Mouse (Mus musculus) olfactory bulb, adult 2 months (tissue): ENCODE results near the gene Tshz3. TPM values are rescaled to one million over a fixed set of nuclear protein-coding genes. Genes with fewer than 3 reads are reported as not detected.

Experiments
- H3K27ac ChIP-seq: fragments of 200-500 bp; 2 replicates; pipeline ENCODE4 v1.5.1; 2012; ENCODE audit warnings: low read depth, low read length; ENCODE audit not compliant: insufficient read depth
- H3K4me1 ChIP-seq: fragments of 200-500 bp; 2 replicates; pipeline ENCODE4 v1.6.1; 2012; ENCODE audit warnings: low read length; ENCODE audit not compliant: control insufficient read depth, insufficient read depth
- H3K4me3 ChIP-seq: fragments of 200-500 bp; 2 replicates; pipeline ENCODE4 v1.5.1; 2012; ENCODE audit warnings: mild to moderate bottlenecking, low read depth, low read length, moderate library complexity; ENCODE audit not compliant: insufficient read depth
- CTCF ChIP-seq: fragments of 200-500 bp; IDR thresholded peaks from 2 replicates; pipeline ENCODE4 v1.5.1; 2012; ENCODE audit warnings: low read depth, mild to moderate bottlenecking, low read length, moderate library complexity; ENCODE audit not compliant: insufficient read depth
- POLR2A ChIP-seq: fragments of 200-500 bp; IDR thresholded peaks from 2 replicates; pipeline ENCODE4 v1.6.1; 2012; ENCODE audit warnings: mild to moderate bottlenecking, low read depth, low read length, moderate library complexity; ENCODE audit not compliant: insufficient read depth
- WGBS: fragments of 180-500 bp; shearing (Covaris S2); methylation state at CpG from one replicate; pipeline ENCODE4 v1.1.7; 2018; 5-methylcytosine and 5-hydroxymethylcytosine counted together
- polyA plus RNA-seq: library from polyadenylated mRNA; stranded (reverse); fragments of >200 nt; gene quantifications from 2 replicates; pipeline ENCODE4 v1.2.4, GENCODE M21; 2012; ENCODE audit warnings: low replicate concordance; ENCODE audit not compliant: missing spikeins, insufficient read depth, insufficient read length

Tshz3 gene
- polyA plus RNA-seq, result not detected in 2 replicates

GRCm38 (mm10) chr7:36697856-36698588 is at the start of gene Tshz3:
Tshz3 (plus strand) TSS chr7:36698118.
- H3K4me1 ChIP-seq, result peaks cover 20% of the 10 kb centered on the region; the same call in 1 of the 2 replicates
- no peak within 1 kb of the TSS for H3K27ac ChIP-seq
- TF ChIP-seq POLR2A (no peak), CTCF (no peak)
- peak within 1 kb of the TSS; percentile 58 for H3K4me3 ChIP-seq
- 0% methylated on average over 47 of the region's 88 CpGs for WGBS

GRCm38 (mm10) chr7:36655931-36656330 is 42.0 kb upstream of the Tshz3 start:
- no peak for TF ChIP-seq CTCF
- no peak for TF ChIP-seq POLR2A
- Histone ChIP-seq H3K27ac (no peak overlapping the region), H3K4me3 (no peak overlapping the region), H3K4me1 (no peaks in the 10 kb centered on the region)
- WGBS, result 97% methylated on average over 4 of the region's 4 CpGs

- Histone ChIP-seq H3K4me1 (no peaks in the 10 kb centered on the region), H3K27ac (no peak overlapping the region), H3K4me3 (no peak overlapping the region)
- TF ChIP-seq POLR2A (no peak), CTCF (no peak)
Observed at GRCm38 (mm10) chr7:36656401-36656800, 41.5 kb upstream of the Tshz3 start.

- Histone ChIP-seq H3K27ac (no peak overlapping the region), H3K4me3 (no peak overlapping the region), H3K4me1 (no peaks in the 10 kb centered on the region)
- no peak for TF ChIP-seq CTCF
- TF ChIP-seq POLR2A, result no peak
- WGBS, result 73% methylated on average over 5 of the region's 5 CpGs
Observed at GRCm38 (mm10) chr7:36658331-36658730, 39.6 kb upstream of the Tshz3 start.

- Histone ChIP-seq H3K4me3 (no peak overlapping the region), H3K27ac (no peak overlapping the region), H3K4me1 (no peaks in the 10 kb centered on the region)
- TF ChIP-seq CTCF (no peak), POLR2A (no peak)
- 91% methylated on average over 7 of the region's 7 CpGs for WGBS
Observed at GRCm38 (mm10) chr7:36659265-36659664, 38.7 kb upstream of the Tshz3 start.

GRCm38 (mm10) chr7:36660654-36661053 is 37.3 kb upstream of the Tshz3 start:
- no peak for TF ChIP-seq CTCF
- TF ChIP-seq POLR2A, result no peak
- Histone ChIP-seq H3K4me1 (no peaks in the 10 kb centered on the region), H3K4me3 (no peak overlapping the region), H3K27ac (no peak overlapping the region)
- 64% methylated on average over 9 of the region's 9 CpGs for WGBS

- H3K4me3 ChIP-seq, result no peak overlapping the region
- H3K27ac ChIP-seq, result no peak overlapping the region
- no peak for TF ChIP-seq CTCF
- no peak for TF ChIP-seq POLR2A
- WGBS, result 85% methylated on average over 7 of the region's 7 CpGs
- no peaks in the 10 kb centered on the region for H3K4me1 ChIP-seq
Observed at GRCm38 (mm10) chr7:36663431-36663830, 34.5 kb upstream of the Tshz3 start.

GRCm38 (mm10) chr7:36667767-36668166 is 30.2 kb upstream of the Tshz3 start:
- 70% methylated on average over 5 of the region's 5 CpGs for WGBS
- TF ChIP-seq POLR2A, result no peak
- no peak for TF ChIP-seq CTCF
- H3K4me1 ChIP-seq, result no peaks in the 10 kb centered on the region
- no peak overlapping the region for H3K27ac ChIP-seq
- H3K4me3 ChIP-seq, result no peak overlapping the region

- WGBS, result 41% methylated on average over 8 of the region's 8 CpGs
- Histone ChIP-seq H3K27ac (no peak overlapping the region), H3K4me1 (peaks cover 4% of the 10 kb centered on the region), H3K4me3 (no peak overlapping the region)
- TF ChIP-seq POLR2A, result no peak
- no peak for TF ChIP-seq CTCF
Observed at GRCm38 (mm10) chr7:36678031-36678430, 19.9 kb upstream of the Tshz3 start.

- TF ChIP-seq CTCF (no peak), POLR2A (no peak)
- no peak overlapping the region for H3K4me3 ChIP-seq
- WGBS, result 14% methylated on average over 10 of the region's 10 CpGs
- no peak overlapping the region for H3K27ac ChIP-seq
- H3K4me1 ChIP-seq, result peaks cover 4% of the 10 kb centered on the region
Observed at GRCm38 (mm10) chr7:36678510-36678909, 19.4 kb upstream of the Tshz3 start.
